Mouse (Mus musculus) lung, postnatal 0 days (tissue): ENCODE measurements at regions not wholly inside any gene's neighbourhood (a gene's known extent, or its start where the extent isn't known, plus 50 kb on each side); places are given as distances from the start of the nearest gene placed in this dataset.

Source experiments
- ATAC-seq: fragments of 200-750 bp; cut with Nextera tagmentation; 2 replicates; pipeline ENCODE4 v1.8.0; 2017; ENCODE audit warnings: moderate library complexity
- DNase-seq: peaks from one replicate; pipeline ENCODE4 v3.0.0-alpha.2; 2016; ENCODE audit warnings: low spot score
- H3K27ac ChIP-seq: fragments of 300-500 bp; sonication (generic); 2 replicates; pipeline ENCODE4 v1.5.1; 2014; ENCODE audit warnings: antibody characterized with exemption, mild to moderate bottlenecking, low read length, mixed read lengths
- H3K27me3 ChIP-seq: fragments of 300-500 bp; sonication (generic); replicated peaks from 2 replicates; pipeline ENCODE4 v1.6.1; 2014; ENCODE audit warnings: low read length, mixed read lengths; ENCODE audit not compliant: insufficient read depth
- H3K36me3 ChIP-seq: fragments of 300-500 bp; sonication (generic); 2 replicates; pipeline ENCODE4 v1.6.1; 2014; ENCODE audit warnings: low read length, mixed read lengths; ENCODE audit not compliant: insufficient read depth
- H3K4me1 ChIP-seq: fragments of 300-500 bp; sonication (generic); 2 replicates; pipeline ENCODE4 v1.6.1; 2014; ENCODE audit warnings: antibody characterized with exemption, low read depth, low read length, mixed read lengths; ENCODE audit not compliant: insufficient read depth
- H3K4me2 ChIP-seq: fragments of 300-500 bp; sonication (generic); replicated peaks from 2 replicates; pipeline ENCODE4 v1.6.1; 2014; ENCODE audit warnings: low read depth, mild to moderate bottlenecking, low read length, moderate library complexity, mixed read lengths
- H3K4me3 ChIP-seq: fragments of 300-500 bp; sonication (generic); 2 replicates; pipeline ENCODE4 v1.5.1; 2014; ENCODE audit warnings: low read depth, low read length
- H3K9ac ChIP-seq: fragments of 300-500 bp; sonication (generic); replicated peaks from 2 replicates; pipeline ENCODE4 v1.6.1; 2014; ENCODE audit warnings: low read depth, mild to moderate bottlenecking
- H3K9me3 ChIP-seq: fragments of 300-500 bp; sonication (generic); 2 replicates; pipeline ENCODE4 v1.6.1; 2016; ENCODE audit warnings: low read length, mixed read lengths
- CTCF ChIP-seq: IDR thresholded peaks from 2 replicates; pipeline ENCODE4 v1.5.1; 2016; ENCODE audit warnings: antibody characterized with exemption, mild to moderate bottlenecking
- EP300 ChIP-seq: IDR thresholded peaks from 2 replicates; pipeline ENCODE4 v1.6.1; 2016; ENCODE audit warnings: antibody characterized with exemption, mild to moderate bottlenecking, control low read depth
- WGBS: fragments of 180-500 bp; shearing (Covaris S2); extraction: QIAGEN DNeasy Blood & Tissue Kit; methylation state at CpG from one replicate; pipeline ENCODE4 v1.1.7; 2014; 5-methylcytosine and 5-hydroxymethylcytosine counted together

GRCm38 (mm10) chr10:72923611-72924010, 175.5 kb upstream of the Pcdh15 start:
- 72% methylated on average over 2 of the region's 2 CpGs for WGBS
- DNase-seq = no peak
- Histone ChIP-seq H3K27me3 (no peaks in the 10 kb centered on the region), H3K27ac (no peak overlapping the region), H3K4me1 (no peaks in the 10 kb centered on the region), H3K36me3 (no peaks in the 10 kb centered on the region), H3K4me2 (no peak overlapping the region), H3K9me3 (no peaks in the 10 kb centered on the region), H3K4me3 (no peak overlapping the region), H3K9ac (no peak overlapping the region)
- no peak for ATAC-seq
- TF ChIP-seq CTCF (no peak), EP300 (no peak)

GRCm38 (mm10) chr10:72956957-72957356, 142.2 kb upstream of the Pcdh15 start:
- 51% methylated on average over 3 of the region's 3 CpGs for WGBS
- no peak overlapping the region for H3K4me2 ChIP-seq
- no peaks in the 10 kb centered on the region for H3K36me3 ChIP-seq
- H3K4me3 ChIP-seq = no peak overlapping the region
- no peak for DNase-seq
- no peaks in the 10 kb centered on the region for H3K4me1 ChIP-seq
- H3K9ac ChIP-seq = no peak overlapping the region
- TF ChIP-seq CTCF = no peak
- no peak for TF ChIP-seq EP300
- no peak for ATAC-seq
- H3K27ac ChIP-seq = no peak overlapping the region
- no peaks in the 10 kb centered on the region for H3K27me3 ChIP-seq
- no peaks in the 10 kb centered on the region for H3K9me3 ChIP-seq

DNA sequence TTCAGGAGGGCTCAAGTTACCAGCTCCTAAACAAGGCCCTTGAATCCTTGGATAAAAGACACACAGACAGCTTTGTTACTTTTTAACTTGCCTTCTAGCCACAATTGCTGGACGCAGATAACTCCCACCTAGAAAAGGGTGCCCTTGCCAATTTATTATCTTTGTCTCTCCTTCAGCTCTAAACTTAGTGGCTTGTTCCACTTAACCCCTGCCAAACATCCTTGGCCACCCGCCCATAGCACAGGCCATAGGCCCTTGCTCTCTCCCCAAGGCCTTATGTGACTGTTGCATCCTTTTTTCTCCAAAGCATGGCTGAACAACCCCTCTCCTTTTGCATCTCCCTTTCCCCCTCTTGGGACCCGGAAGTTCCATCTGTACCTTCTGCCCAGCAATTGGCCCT, 139.1 kb upstream of the Pcdh15 start:
- H3K9me3 ChIP-seq = no peaks in the 10 kb centered on the region
- H3K9ac ChIP-seq = no peak overlapping the region
- no peaks in the 10 kb centered on the region for H3K4me1 ChIP-seq
- H3K4me2 ChIP-seq = no peak overlapping the region
- 59% methylated on average over 3 of the region's 3 CpGs for whole genome bisulfite sequencing
- no peak for TF ChIP-seq CTCF
- no peak for TF ChIP-seq EP300
- no peak for ATAC-seq
- no peak overlapping the region for H3K27ac ChIP-seq
- no peak overlapping the region for H3K4me3 ChIP-seq
- DNase-seq = no peak
- H3K27me3 ChIP-seq = no peaks in the 10 kb centered on the region
- H3K36me3 ChIP-seq = no peaks in the 10 kb centered on the region

- H3K4me2 ChIP-seq = no peak overlapping the region
- no peaks in the 10 kb centered on the region for H3K9me3 ChIP-seq
- TF ChIP-seq EP300 (no peak), CTCF (no peak)
- ATAC-seq = no peak
- H3K36me3 ChIP-seq = no peaks in the 10 kb centered on the region
- no peak overlapping the region for H3K9ac ChIP-seq
- DNase-seq = no peak
- no peak overlapping the region for H3K27ac ChIP-seq
- no peak overlapping the region for H3K4me3 ChIP-seq
- H3K27me3 ChIP-seq = no peaks in the 10 kb centered on the region
- WGBS = 25% methylated on average over 1 of the region's 1 CpGs
- no peaks in the 10 kb centered on the region for H3K4me1 ChIP-seq
Observed at GRCm38 (mm10) chr10:72981359-72981758, 117.8 kb upstream of the Pcdh15 start.

DNA sequence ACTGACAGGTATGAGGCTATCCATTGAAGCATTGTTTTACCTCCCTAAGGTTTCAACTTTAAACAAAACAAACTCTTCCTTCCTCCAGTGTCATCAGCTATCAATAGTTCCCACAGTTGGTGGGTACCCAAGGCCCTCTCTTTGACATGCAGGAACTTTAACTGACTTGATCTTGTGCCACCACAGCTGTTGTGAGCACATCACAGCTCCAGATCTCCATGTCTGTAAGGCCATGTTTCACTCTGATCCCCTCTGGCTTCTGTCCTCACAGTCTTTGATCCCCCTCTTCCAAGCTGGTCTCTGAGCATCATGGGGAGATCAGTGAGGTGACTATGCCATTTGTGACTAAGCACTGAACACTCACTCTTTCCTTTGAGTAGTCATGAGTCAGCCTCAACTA, 110.8 kb upstream of the Pcdh15 start:
- Histone ChIP-seq H3K9ac (no peak overlapping the region), H3K4me2 (no peak overlapping the region), H3K9me3 (no peaks in the 10 kb centered on the region), H3K27ac (no peak overlapping the region), H3K27me3 (no peaks in the 10 kb centered on the region), H3K4me3 (no peak overlapping the region), H3K4me1 (no peaks in the 10 kb centered on the region), H3K36me3 (no peaks in the 10 kb centered on the region)
- DNase-seq (no peak), ATAC-seq (no peak)
- TF ChIP-seq CTCF = no peak
- no peak for TF ChIP-seq EP300

DNA sequence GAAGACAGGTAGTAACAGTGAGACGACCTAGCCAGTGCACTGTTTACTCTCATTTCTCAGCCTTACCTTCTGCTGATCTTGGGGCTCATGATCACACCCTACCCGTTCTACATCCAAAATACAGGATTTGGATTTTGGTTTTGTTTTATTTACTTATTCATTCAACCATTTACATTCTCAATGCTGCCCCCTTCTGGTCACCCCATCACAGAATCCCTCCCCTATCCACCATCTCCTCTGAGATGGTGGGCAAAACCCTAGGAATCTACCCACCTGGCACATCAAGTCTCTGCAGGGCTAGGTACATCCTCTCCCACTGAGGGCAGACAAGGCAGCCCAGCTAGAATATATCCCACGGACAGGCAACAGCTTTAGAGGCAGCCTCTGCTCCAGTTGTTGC, 88.2 kb upstream of the Pcdh15 start:
- Histone ChIP-seq H3K9me3 (no peaks in the 10 kb centered on the region), H3K4me1 (no peaks in the 10 kb centered on the region), H3K36me3 (no peaks in the 10 kb centered on the region), H3K27ac (no peak overlapping the region), H3K4me2 (no peak overlapping the region), H3K27me3 (no peaks in the 10 kb centered on the region), H3K4me3 (no peak overlapping the region), H3K9ac (no peak overlapping the region)
- WGBS = 52% methylated on average over 3 of the region's 3 CpGs
- no peak for TF ChIP-seq EP300
- TF ChIP-seq CTCF = no peak; the same call in 1 of the 2 replicates
- ATAC-seq = no peak
- DNase-seq = no peak

- no peak overlapping the region for H3K4me3 ChIP-seq
- no peaks in the 10 kb centered on the region for H3K27me3 ChIP-seq
- TF ChIP-seq EP300 = no peak
- peak; percentile 47 for TF ChIP-seq CTCF
- WGBS = 69% methylated on average over 5 of the region's 5 CpGs
- H3K4me1 ChIP-seq = no peaks in the 10 kb centered on the region
- H3K9ac ChIP-seq = no peak overlapping the region
- no peaks in the 10 kb centered on the region for H3K9me3 ChIP-seq
- no peaks in the 10 kb centered on the region for H3K36me3 ChIP-seq
- ATAC-seq (no peak), DNase-seq (no peak)
- H3K4me2 ChIP-seq = no peak overlapping the region
- H3K27ac ChIP-seq = no peak overlapping the region
Observed at GRCm38 (mm10) chr10:73011874-73012273, 87.3 kb upstream of the Pcdh15 start.
